Mouse (Mus musculus): ENCODE data around the gene Flrt1. TPM values are rescaled to one million over a fixed set of nuclear protein-coding genes. Genes with fewer than 3 reads are reported as not detected.

Gene Flrt1
- polyA plus RNA-seq, 1 experiment = 0.59 TPM

- H3K4me3 ChIP-seq (ENCODE audit: control insufficient read depth, insufficient read depth, low read length) = no peak overlapping the region
- TF ChIP-seq POLR2A (IDR thresholded peaks at IDR 0.05; ENCODE audit: control insufficient read depth, extremely low read depth, insufficient read depth, low read length, poor library complexity) (no peak), CTCF (IDR thresholded peaks at IDR 0.05; ENCODE audit: borderline replicate concordance, control insufficient read depth, extremely low read depth, insufficient read depth, low read length, poor library complexity) (no peak)
- 97% methylated on average over 10 of the region's 10 CpGs for WGBS
- H3K36me3 ChIP-seq (ENCODE audit: control insufficient read depth, insufficient read depth, low read length) = no peaks in the 10 kb centered on the region
- no peak overlapping the region for H3K27ac ChIP-seq (ENCODE audit: control insufficient read depth, insufficient read depth, low read length)
- no peaks in the 10 kb centered on the region for H3K4me1 ChIP-seq (replicated peaks; ENCODE audit: control insufficient read depth, insufficient read depth, low read length)
- DNase-seq = no peak
- no peaks in the 10 kb centered on the region for H3K27me3 ChIP-seq (ENCODE audit: control insufficient read depth, insufficient read depth, low read length)
These were observed 3.5 kb downstream of the Flrt1 start for GRCm38 (mm10) chr19:7102039-7102438.

GRCm38 (mm10) chr19:7099620-7100155 is 5.8 kb downstream of the Flrt1 start:
- TF ChIP-seq POLR2A (IDR thresholded peaks at IDR 0.05; ENCODE audit: control insufficient read depth, extremely low read depth, insufficient read depth, low read length, poor library complexity) (no peak), CTCF (IDR thresholded peaks at IDR 0.05; ENCODE audit: borderline replicate concordance, control insufficient read depth, extremely low read depth, insufficient read depth, low read length, poor library complexity) (no peak)
- WGBS = 92% methylated on average over 3 of the region's 3 CpGs

GRCm38 (mm10) chr19:7092756-7093155 is 12.8 kb downstream of the Flrt1 start:
- Histone ChIP-seq H3K27ac (ENCODE audit: control insufficient read depth, insufficient read depth, low read length) (no peak overlapping the region), H3K4me3 (ENCODE audit: control insufficient read depth, insufficient read depth, low read length) (no peak overlapping the region), H3K4me1 (replicated peaks; ENCODE audit: control insufficient read depth, insufficient read depth, low read length) (peaks cover 20% of the 10 kb centered on the region), H3K36me3 (ENCODE audit: control insufficient read depth, insufficient read depth, low read length) (no peaks in the 10 kb centered on the region), H3K27me3 (ENCODE audit: control insufficient read depth, insufficient read depth, low read length) (no peaks in the 10 kb centered on the region)
- DNase-seq = no peak
- TF ChIP-seq POLR2A (IDR thresholded peaks at IDR 0.05; ENCODE audit: control insufficient read depth, extremely low read depth, insufficient read depth, low read length, poor library complexity) = no peak
- TF ChIP-seq CTCF (IDR thresholded peaks at IDR 0.05; ENCODE audit: borderline replicate concordance, control insufficient read depth, extremely low read depth, insufficient read depth, low read length, poor library complexity) = no peak
- 5% methylated on average over 5 of the region's 5 CpGs for WGBS

More at GRCm38 (mm10) chr19:7099620-7100155, 5.8 kb downstream of the Flrt1 start:
- Histone ChIP-seq H3K4me3 (ENCODE audit: control insufficient read depth, insufficient read depth, low read length) (no peak overlapping the region), H3K27me3 (ENCODE audit: control insufficient read depth, insufficient read depth, low read length) (no peaks in the 10 kb centered on the region), H3K36me3 (ENCODE audit: control insufficient read depth, insufficient read depth, low read length) (no peaks in the 10 kb centered on the region), H3K4me1 (replicated peaks; ENCODE audit: control insufficient read depth, insufficient read depth, low read length) (no peaks in the 10 kb centered on the region), H3K27ac (ENCODE audit: control insufficient read depth, insufficient read depth, low read length) (no peak overlapping the region)
- DNase-seq = no peak

GRCm38 (mm10) chr19:7091448-7092050 is 14.0 kb downstream of the Flrt1 start:
- DNase-seq = no peak
- no peaks in the 10 kb centered on the region for H3K27me3 ChIP-seq (ENCODE audit: control insufficient read depth, insufficient read depth, low read length)
- peaks cover 20% of the 10 kb centered on the region for H3K4me1 ChIP-seq (replicated peaks; ENCODE audit: control insufficient read depth, insufficient read depth, low read length)
- no peak overlapping the region for H3K4me3 ChIP-seq (ENCODE audit: control insufficient read depth, insufficient read depth, low read length)
- H3K27ac ChIP-seq (ENCODE audit: control insufficient read depth, insufficient read depth, low read length) = no peak overlapping the region
- no peaks in the 10 kb centered on the region for H3K36me3 ChIP-seq (ENCODE audit: control insufficient read depth, insufficient read depth, low read length)
- WGBS = 88% methylated on average over 10 of the region's 10 CpGs
- TF ChIP-seq POLR2A (IDR thresholded peaks at IDR 0.05; ENCODE audit: control insufficient read depth, extremely low read depth, insufficient read depth, low read length, poor library complexity) = no peak
- TF ChIP-seq CTCF (IDR thresholded peaks at IDR 0.05; ENCODE audit: borderline replicate concordance, control insufficient read depth, extremely low read depth, insufficient read depth, low read length, poor library complexity) = no peak

- Histone ChIP-seq H3K4me3 (ENCODE audit: control insufficient read depth, insufficient read depth, low read length) (no peak overlapping the region), H3K36me3 (ENCODE audit: control insufficient read depth, insufficient read depth, low read length) (no peaks in the 10 kb centered on the region), H3K27me3 (ENCODE audit: control insufficient read depth, insufficient read depth, low read length) (no peaks in the 10 kb centered on the region), H3K27ac (ENCODE audit: control insufficient read depth, insufficient read depth, low read length) (no peak overlapping the region), H3K4me1 (replicated peaks; ENCODE audit: control insufficient read depth, insufficient read depth, low read length) (peaks cover 20% of the 10 kb centered on the region)
- no peak for DNase-seq
- 43% methylated on average over 10 of the region's 10 CpGs for WGBS
- TF ChIP-seq POLR2A (IDR thresholded peaks at IDR 0.05; ENCODE audit: control insufficient read depth, extremely low read depth, insufficient read depth, low read length, poor library complexity) = no peak
- no peak for TF ChIP-seq CTCF (IDR thresholded peaks at IDR 0.05; ENCODE audit: borderline replicate concordance, control insufficient read depth, extremely low read depth, insufficient read depth, low read length, poor library complexity)
These were observed 15.0 kb downstream of the Flrt1 start for GRCm38 (mm10) chr19:7090369-7091064.

- Histone ChIP-seq H3K4me3 (ENCODE audit: control insufficient read depth, insufficient read depth, low read length) (no peak overlapping the region), H3K36me3 (ENCODE audit: control insufficient read depth, insufficient read depth, low read length) (no peaks in the 10 kb centered on the region), H3K27ac (ENCODE audit: control insufficient read depth, insufficient read depth, low read length) (no peak overlapping the region), H3K4me1 (replicated peaks; ENCODE audit: control insufficient read depth, insufficient read depth, low read length) (peaks cover 20% of the 10 kb centered on the region), H3K27me3 (ENCODE audit: control insufficient read depth, insufficient read depth, low read length) (no peaks in the 10 kb centered on the region)
- DNase-seq = no peak
- TF ChIP-seq POLR2A (IDR thresholded peaks at IDR 0.05; ENCODE audit: control insufficient read depth, extremely low read depth, insufficient read depth, low read length, poor library complexity) (no peak), CTCF (IDR thresholded peaks at IDR 0.05; ENCODE audit: borderline replicate concordance, control insufficient read depth, extremely low read depth, insufficient read depth, low read length, poor library complexity) (no peak)
- 91% methylated on average over 7 of the region's 7 CpGs for WGBS
These were observed 15.7 kb downstream of the Flrt1 start for GRCm38 (mm10) chr19:7089842-7090251.
